Mouse (Mus musculus): ENCODE data around the gene Caln1. TPM values are rescaled to one million over a fixed set of nuclear protein-coding genes. Genes with fewer than 3 reads are reported as not detected.

Gene Caln1
- polyA plus RNA-seq, 1 experiment from 2014 or later = 0.27 TPM

DNA sequence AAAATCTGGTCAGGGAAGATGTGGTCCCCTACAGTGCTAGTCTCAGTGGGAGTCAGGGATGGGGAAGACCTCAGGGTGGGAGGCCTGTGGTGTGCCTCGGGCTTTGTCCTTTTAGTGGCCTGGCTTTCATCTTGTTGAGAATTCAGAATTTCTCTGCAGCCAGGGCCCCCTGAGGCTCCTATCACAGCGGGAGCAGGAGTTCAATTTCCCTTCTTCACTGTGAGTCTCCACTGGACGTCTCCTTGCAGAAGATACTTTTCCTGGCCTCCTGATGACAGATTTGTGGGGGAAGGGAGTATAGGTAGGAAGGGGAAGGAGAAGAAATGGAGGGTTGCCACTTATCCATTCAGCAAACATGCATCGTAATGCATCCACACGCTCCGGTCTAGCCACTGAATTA is 441.1 kb downstream of the Caln1 start:
- Histone ChIP-seq H3K4me3 (no peak overlapping the region), H3K27me3 (replicated peaks; ENCODE audit: low read depth, poor library complexity, severe bottlenecking) (no peaks in the 10 kb centered on the region), H3K27ac (replicated peaks) (no peak overlapping the region), H3K9me3 (peaks cover 5% of the 10 kb centered on the region; the same call in 1 of the 2 replicates), H3K4me1 (no peaks in the 10 kb centered on the region), H3K36me3 (replicated peaks) (no peaks in the 10 kb centered on the region)
- no peak for DNase-seq (ENCODE audit: low spot score)
- 17% methylated on average over 6 of the region's 6 CpGs for WGBS

DNA sequence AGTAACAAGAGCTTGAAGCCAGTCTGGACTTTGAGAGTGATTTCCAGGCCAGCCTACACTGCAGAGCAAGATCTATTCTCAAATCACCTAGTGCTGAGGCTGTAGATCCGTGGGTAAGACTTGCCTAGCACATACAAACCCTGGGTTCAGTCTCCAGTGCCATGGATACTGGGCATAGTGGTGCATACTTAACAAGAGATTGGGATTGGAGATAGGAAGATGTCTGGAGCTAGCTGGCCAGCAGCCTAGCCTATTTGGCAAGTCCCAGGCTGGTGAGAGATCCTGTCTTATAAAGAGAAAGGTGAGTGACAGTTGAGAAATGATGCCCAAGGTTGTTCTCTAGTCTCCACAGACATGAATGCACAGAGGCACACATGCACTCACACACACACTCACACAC is 441.6 kb downstream of the Caln1 start:
- Histone ChIP-seq H3K36me3 (replicated peaks) (no peaks in the 10 kb centered on the region), H3K4me1 (no peaks in the 10 kb centered on the region), H3K27ac (replicated peaks) (no peak overlapping the region), H3K4me3 (no peak overlapping the region), H3K27me3 (replicated peaks; ENCODE audit: low read depth, poor library complexity, severe bottlenecking) (no peaks in the 10 kb centered on the region), H3K9me3 (peaks cover 5% of the 10 kb centered on the region; the same call in 1 of the 2 replicates)
- DNase-seq (ENCODE audit: low spot score) = no peak
- WGBS = 28% methylated on average over 1 of the region's 1 CpGs

DNA sequence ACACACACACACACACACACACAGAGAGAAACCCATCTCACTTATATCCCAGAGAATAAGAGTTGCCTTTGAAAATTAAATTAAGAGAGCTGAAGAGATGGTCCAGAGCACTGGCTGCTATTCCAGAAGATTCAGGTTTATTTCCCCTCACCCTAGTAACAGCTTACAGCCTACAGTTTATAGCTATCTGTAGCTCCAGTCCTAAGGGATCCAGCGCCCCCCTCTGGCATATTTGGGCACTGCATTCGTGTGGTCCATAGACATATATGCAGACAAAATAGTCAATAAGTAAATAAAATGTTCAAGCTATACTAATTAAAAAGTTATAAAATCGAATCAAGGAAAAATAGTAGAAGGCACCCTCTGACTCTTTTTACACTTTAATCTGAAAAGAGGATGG is 442.0 kb downstream of the Caln1 start:
- WGBS = 35% methylated on average over 3 of the region's 3 CpGs
- Histone ChIP-seq H3K9me3 (peaks cover 5% of the 10 kb centered on the region; the same call in 1 of the 2 replicates), H3K4me1 (no peaks in the 10 kb centered on the region), H3K27me3 (replicated peaks; ENCODE audit: low read depth, poor library complexity, severe bottlenecking) (no peaks in the 10 kb centered on the region), H3K36me3 (replicated peaks) (no peaks in the 10 kb centered on the region), H3K27ac (replicated peaks) (no peak overlapping the region), H3K4me3 (no peak overlapping the region)
- DNase-seq (ENCODE audit: low spot score) = peak; percentile 55

DNA sequence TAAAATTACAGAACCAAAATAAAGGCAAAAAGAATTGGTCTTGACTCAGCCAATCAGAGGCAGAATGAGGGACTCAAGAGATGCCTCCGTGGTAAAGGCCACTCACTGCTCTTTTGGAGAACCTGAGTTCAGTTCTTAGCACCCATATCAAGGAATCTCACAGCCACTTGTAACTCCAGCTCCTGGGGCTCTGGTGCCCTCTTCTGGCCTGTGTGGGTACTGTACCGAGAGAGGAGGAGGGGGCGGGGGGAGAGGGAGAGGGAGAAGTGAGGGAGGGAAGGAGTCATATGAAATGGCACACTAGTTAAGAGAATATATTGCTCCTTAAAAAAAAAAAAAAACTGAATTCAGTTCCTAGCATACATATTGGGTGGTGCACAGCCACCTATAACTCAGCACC is 442.7 kb downstream of the Caln1 start:
- Histone ChIP-seq H3K9me3 (peaks cover 5% of the 10 kb centered on the region; the same call in 1 of the 2 replicates), H3K36me3 (replicated peaks) (no peaks in the 10 kb centered on the region), H3K27me3 (replicated peaks; ENCODE audit: low read depth, poor library complexity, severe bottlenecking) (no peaks in the 10 kb centered on the region), H3K27ac (replicated peaks) (no peak overlapping the region), H3K4me1 (no peaks in the 10 kb centered on the region), H3K4me3 (no peak overlapping the region)
- peak; percentile 14 for DNase-seq (ENCODE audit: low spot score)
- WGBS = 85% methylated on average over 3 of the region's 3 CpGs

DNA sequence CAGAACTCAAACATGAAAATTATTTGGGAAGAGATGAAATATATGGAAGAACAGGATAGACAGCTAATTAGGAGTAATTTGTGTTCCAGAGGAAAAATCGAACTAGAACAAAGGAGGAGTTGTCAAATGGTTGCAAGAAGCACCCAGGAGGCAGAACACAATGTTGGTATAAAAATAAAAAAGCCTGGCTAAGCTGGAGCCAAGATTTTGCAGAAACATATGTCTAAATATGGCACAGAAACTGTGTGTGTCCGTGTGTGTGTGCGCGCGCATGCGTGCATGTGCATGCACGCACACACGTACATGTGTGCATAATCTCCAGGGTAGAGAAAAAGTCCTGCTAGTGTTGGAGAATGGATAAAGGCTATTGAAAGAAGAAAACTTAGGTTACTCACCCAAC is 443.3 kb downstream of the Caln1 start:
- H3K4me3 ChIP-seq = no peak overlapping the region
- H3K27me3 ChIP-seq (replicated peaks; ENCODE audit: low read depth, poor library complexity, severe bottlenecking) = no peaks in the 10 kb centered on the region
- H3K9me3 ChIP-seq = peaks cover 5% of the 10 kb centered on the region; the same call in 1 of the 2 replicates
- H3K36me3 ChIP-seq (replicated peaks) = no peaks in the 10 kb centered on the region
- no peaks in the 10 kb centered on the region for H3K4me1 ChIP-seq
- H3K27ac ChIP-seq (replicated peaks) = no peak overlapping the region
- 92% methylated on average over 8 of the region's 8 CpGs for WGBS
- DNase-seq (ENCODE audit: low spot score) = no peak

DNA sequence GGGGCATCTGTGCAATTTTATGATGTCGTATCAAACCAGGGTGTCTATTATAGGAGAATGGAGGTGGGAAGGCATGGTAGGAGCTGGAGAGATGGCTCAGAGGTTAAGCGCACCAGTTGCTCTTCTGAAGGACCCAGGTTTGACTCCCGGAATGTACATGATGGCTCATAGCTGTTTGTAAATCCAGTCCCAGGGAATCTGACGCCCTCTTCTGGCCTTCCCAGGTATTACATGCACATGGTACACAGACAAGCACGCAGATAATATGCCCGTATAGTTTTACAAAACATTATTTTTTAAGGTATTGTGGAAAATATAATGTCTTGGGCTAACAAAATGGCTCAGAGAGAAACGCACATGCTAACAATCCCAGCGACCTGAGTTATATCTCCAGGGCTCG is 443.8 kb downstream of the Caln1 start:
- Histone ChIP-seq H3K4me1 (no peaks in the 10 kb centered on the region), H3K36me3 (replicated peaks) (no peaks in the 10 kb centered on the region), H3K4me3 (no peak overlapping the region), H3K27ac (replicated peaks) (no peak overlapping the region), H3K9me3 (peaks cover 5% of the 10 kb centered on the region; the same call in 1 of the 2 replicates), H3K27me3 (replicated peaks; ENCODE audit: low read depth, poor library complexity, severe bottlenecking) (no peaks in the 10 kb centered on the region)
- no peak for DNase-seq (ENCODE audit: low spot score)
- WGBS = 85% methylated on average over 9 of the region's 9 CpGs

DNA sequence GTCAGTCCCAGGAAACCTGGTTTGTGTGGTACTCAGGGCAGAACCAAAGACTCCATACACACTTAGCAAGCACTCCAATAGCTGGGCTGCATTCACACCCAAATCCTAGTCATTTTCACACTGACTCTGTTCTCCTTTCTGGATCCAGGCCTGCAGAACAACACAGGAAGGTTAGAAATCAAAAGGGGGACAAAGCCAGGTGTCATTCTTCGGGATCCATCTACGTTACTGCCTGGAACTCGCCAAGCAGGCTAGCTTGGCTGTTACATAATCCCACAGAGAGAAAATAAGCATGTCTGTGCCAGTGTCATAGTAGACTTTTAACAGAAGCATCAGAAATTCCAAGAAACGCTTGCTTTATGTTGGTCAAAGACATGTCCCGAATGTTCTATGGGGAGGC is 446.1 kb downstream of the Caln1 start:
- WGBS = 87% methylated on average over 5 of the region's 5 CpGs

DNA sequence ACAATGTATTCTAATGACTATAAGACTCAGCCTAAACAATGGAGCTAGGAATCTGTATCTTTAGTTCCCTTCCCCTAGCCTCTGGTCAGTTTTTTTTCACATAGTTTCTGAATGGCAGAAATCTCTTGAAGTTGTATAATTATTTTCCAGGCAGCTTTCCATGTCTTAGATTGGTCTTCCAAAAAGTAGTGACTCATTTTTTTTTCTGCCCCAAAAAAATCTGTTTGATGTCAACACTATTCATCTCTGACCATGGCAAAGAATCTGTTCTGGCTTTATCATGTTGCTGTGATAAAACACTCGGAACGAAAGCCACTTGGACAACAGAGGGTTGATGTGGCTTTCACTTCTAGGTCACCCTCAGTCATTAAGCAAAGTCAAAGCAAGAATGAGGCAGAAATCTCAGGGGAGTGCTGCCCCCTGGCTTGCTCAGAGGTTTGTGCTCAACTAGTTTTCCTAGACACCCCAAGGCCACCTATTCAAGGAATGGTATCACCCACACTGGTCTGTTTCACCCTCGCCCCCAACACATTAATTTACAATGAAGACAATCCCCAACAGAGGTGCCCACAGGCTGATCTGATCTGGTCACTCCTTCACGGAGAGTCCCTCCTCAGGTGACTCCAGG is 450.9 kb downstream of the Caln1 start:
- H3K27ac ChIP-seq (replicated peaks) = no peak overlapping the region
- 83% methylated on average over 4 of the region's 4 CpGs for WGBS
- no peaks in the 10 kb centered on the region for H3K4me1 ChIP-seq
- DNase-seq (ENCODE audit: low spot score) = no peak
- no peaks in the 10 kb centered on the region for H3K9me3 ChIP-seq
- no peaks in the 10 kb centered on the region for H3K27me3 ChIP-seq (replicated peaks; ENCODE audit: low read depth, poor library complexity, severe bottlenecking)
- H3K4me3 ChIP-seq = no peak overlapping the region
- H3K36me3 ChIP-seq (replicated peaks) = no peaks in the 10 kb centered on the region

More for the DNA sequence above, 446.1 kb downstream of the Caln1 start:
- Histone ChIP-seq H3K4me3 (no peak overlapping the region), H3K36me3 (replicated peaks) (no peaks in the 10 kb centered on the region), H3K27ac (replicated peaks) (no peak overlapping the region), H3K4me1 (no peaks in the 10 kb centered on the region), H3K9me3 (no peaks in the 10 kb centered on the region), H3K27me3 (replicated peaks; ENCODE audit: low read depth, poor library complexity, severe bottlenecking) (no peaks in the 10 kb centered on the region)
- DNase-seq (ENCODE audit: low spot score) = no peak

DNA sequence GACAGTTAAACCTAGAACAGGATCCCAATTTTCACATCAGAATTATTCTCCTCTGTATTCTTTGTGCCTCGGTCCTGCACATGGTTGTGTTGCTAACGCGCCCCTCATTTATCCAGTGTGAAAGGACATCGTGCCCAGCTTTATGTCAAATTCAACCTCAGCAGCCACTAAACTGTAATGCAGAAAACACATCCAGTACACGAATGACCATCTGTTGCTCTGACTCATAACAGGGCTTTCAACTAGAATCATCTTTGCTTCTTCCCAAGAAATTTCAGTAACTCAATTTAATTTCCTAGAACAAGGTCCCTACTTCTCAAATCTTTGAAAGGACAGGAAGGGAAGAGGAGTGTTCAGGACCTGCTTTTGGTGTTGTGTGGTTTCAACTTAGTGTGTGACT is 451.4 kb downstream of the Caln1 start:
- no peaks in the 10 kb centered on the region for H3K27me3 ChIP-seq (replicated peaks; ENCODE audit: low read depth, poor library complexity, severe bottlenecking)
- H3K27ac ChIP-seq (replicated peaks) = no peak overlapping the region
- DNase-seq (ENCODE audit: low spot score) = no peak
- H3K4me1 ChIP-seq = no peaks in the 10 kb centered on the region
- H3K9me3 ChIP-seq = no peaks in the 10 kb centered on the region
- 93% methylated on average over 5 of the region's 5 CpGs for WGBS
- no peaks in the 10 kb centered on the region for H3K36me3 ChIP-seq (replicated peaks)
- H3K4me3 ChIP-seq = no peak overlapping the region

DNA sequence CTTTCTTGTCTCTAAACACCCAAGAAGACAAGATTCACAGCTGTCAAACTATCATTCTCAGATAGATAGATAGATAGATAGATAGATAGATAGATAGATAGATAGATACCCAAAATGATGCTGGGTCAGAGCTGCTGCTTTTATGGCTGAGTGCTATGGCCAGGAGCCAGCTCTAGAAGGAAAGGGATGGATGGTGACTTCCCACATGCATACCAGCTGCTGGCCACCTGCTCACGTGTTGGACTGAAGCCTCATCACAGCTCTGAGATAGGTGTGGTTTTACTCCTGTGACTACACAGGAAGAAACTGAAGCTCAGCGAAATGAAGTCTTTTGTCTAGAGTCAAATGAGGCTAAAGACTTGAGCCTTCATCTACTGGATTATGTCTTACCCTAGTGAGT is 456.5 kb downstream of the Caln1 start:
- Histone ChIP-seq H3K4me1 (no peaks in the 10 kb centered on the region), H3K4me3 (no peak overlapping the region), H3K9me3 (peaks cover 5% of the 10 kb centered on the region; the same call in 1 of the 2 replicates), H3K27ac (replicated peaks) (no peak overlapping the region), H3K27me3 (replicated peaks; ENCODE audit: low read depth, poor library complexity, severe bottlenecking) (no peaks in the 10 kb centered on the region), H3K36me3 (replicated peaks) (no peaks in the 10 kb centered on the region)
- 86% methylated on average over 2 of the region's 2 CpGs for WGBS
- no peak for DNase-seq (ENCODE audit: low spot score)

DNA sequence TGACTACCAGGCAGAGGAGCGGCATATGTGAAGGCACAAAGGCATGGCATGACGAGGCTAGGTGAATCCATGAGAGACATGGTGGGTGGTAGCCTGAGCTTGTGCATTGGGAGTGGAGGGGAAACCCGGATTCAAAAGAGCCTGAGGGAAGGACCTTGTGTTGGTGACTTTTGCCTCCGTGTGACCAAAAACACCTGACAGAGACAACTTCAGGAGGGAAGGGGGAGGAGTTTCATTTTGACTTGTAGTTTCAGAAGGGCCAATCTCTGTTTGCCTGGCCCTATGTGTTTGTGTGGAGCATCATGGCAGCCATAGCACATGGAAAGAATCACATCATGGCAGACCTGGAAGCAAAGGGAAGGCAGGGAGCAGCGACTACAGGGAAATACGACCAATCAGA is 479.3 kb downstream of the Caln1 start:
- H3K9me3 ChIP-seq = no peaks in the 10 kb centered on the region
- no peaks in the 10 kb centered on the region for H3K36me3 ChIP-seq (replicated peaks)
- H3K27me3 ChIP-seq (replicated peaks; ENCODE audit: low read depth, poor library complexity, severe bottlenecking) = no peaks in the 10 kb centered on the region
- peaks cover 8% of the 10 kb centered on the region for H3K4me1 ChIP-seq
- DNase-seq (ENCODE audit: low spot score) = no peak
- no peak overlapping the region for H3K27ac ChIP-seq (replicated peaks)
- no peak overlapping the region for H3K4me3 ChIP-seq
- WGBS = 82% methylated on average over 6 of the region's 6 CpGs

DNA sequence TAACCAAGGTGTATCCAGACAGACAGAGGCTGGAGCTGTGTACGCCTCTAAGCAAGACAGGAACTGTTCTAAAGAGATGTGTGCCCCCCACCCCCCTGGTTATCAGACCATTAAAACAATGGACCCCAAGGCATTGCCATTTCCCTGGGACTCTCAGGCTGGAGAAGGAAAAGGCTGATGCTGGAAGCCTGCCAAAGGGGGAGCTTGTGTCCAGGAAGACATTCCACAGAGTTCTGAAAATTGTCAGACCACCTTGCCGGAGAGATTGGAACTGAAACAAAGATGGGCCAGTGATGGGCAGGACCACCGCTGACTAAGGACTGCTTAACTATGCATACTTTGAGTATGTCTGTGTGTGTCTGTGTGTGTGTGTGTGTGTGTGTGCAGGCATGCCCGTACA is 480.4 kb downstream of the Caln1 start:
- DNase-seq (ENCODE audit: low spot score) = no peak
- 86% methylated on average over 4 of the region's 4 CpGs for WGBS
- no peaks in the 10 kb centered on the region for H3K27me3 ChIP-seq (replicated peaks; ENCODE audit: low read depth, poor library complexity, severe bottlenecking)
- peaks cover 8% of the 10 kb centered on the region for H3K4me1 ChIP-seq
- no peaks in the 10 kb centered on the region for H3K36me3 ChIP-seq (replicated peaks)
- H3K9me3 ChIP-seq = no peaks in the 10 kb centered on the region
- no peak overlapping the region for H3K27ac ChIP-seq (replicated peaks)
- no peak overlapping the region for H3K4me3 ChIP-seq

DNA sequence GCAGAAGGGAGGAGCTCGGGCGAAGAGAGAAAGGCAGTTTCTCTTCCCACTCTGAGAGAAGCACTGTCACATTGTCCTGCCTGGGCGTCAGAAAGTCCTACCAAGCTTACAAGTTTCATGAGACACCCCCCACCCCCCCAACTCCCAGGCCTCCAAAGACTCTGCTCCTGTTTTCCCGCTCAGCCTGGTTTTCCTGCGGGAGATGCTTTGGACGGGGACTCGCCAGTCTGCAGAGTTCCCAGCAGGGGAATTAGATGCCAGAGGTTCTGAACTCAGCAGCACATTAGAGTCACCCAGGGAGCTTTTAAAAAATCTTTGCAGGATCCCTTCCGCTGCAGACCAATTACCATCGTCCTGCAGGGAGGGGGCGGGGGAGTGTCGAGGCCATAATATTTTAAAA is 482.9 kb downstream of the Caln1 start:
- Histone ChIP-seq H3K4me3 (peak overlapping the region; percentile 41), H3K27me3 (replicated peaks; ENCODE audit: low read depth, poor library complexity, severe bottlenecking) (no peaks in the 10 kb centered on the region), H3K9me3 (no peaks in the 10 kb centered on the region), H3K36me3 (replicated peaks) (no peaks in the 10 kb centered on the region), H3K27ac (replicated peaks) (peak overlapping the region; percentile 79; the same call in 1 of the 2 replicates), H3K4me1 (peaks cover 8% of the 10 kb centered on the region)
- 6% methylated on average over 11 of the region's 11 CpGs for WGBS
- DNase-seq (ENCODE audit: low spot score) = peak; percentile 21
